Mouse (Mus musculus): Measurements from ENCODE around the gene Cuedc1.

- TF ChIP-seq POLR2A (IDR thresholded peaks at IDR 0.05; ENCODE audit: insufficient read depth, low read depth, low read length), result no peak
- TF ChIP-seq CTCF (IDR thresholded peaks at IDR 0.05; ENCODE audit: insufficient read depth, low read depth, low read length), result no peak
Measured at GRCm38 (mm10) chr11:88193098-88193823, 95.4 kb downstream of the Cuedc1 start.
